Mouse (Mus musculus): ENCODE measurements around the gene Cbx4.

Gene Cbx4

DNA sequence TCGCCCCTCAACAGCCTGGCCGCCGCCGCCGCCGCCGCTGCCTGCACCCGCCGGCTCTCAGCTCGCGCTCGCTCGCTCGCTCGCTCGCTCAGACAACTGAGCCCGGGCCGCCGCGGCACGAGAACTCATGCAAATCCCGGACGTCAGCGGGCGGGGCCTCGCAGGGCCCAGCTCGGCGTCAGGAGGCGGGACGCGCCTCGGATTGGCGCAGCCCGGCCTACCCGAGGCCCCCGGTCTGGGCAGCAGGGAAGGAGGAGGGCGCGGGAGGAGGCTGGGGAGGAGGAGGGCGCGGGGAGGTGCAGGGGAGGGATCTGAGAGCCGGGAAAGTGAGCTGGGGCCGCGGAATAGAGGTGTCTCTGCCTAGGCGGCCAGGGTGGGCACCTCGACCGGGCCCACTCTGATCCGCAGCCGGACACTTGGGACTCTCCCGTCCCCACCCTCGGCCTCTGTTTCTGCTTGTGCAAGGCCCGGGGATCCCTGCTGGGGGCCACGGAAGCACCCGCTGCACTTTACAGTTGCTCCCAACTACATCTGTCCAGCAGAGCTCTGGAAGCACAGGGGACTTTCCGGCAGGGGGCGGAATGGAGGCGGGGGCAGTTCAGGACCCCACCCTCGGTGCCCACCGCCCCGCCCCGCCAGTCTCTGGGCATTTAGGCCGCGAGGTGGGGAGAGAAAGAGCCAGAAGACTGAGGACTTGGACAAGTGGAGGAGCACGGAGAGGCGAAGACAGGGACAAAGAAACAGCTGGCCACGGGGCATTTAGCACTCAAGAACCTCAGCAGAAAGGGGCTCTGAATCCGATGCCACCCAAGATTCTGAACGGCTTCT lies at the start of gene Cbx4:
Gene Cbx4, minus strand, starts transcription at position 78 of the 828 bp plus-strand sequence.
- in situ Hi-C loops (cut with MboI, MseI): loop anchor here in 1 of 2 experiments (5.0 kb wide), 2 partner anchors 34 to 76 kb away; no protein-coding TSS in a partner anchor

DNA sequence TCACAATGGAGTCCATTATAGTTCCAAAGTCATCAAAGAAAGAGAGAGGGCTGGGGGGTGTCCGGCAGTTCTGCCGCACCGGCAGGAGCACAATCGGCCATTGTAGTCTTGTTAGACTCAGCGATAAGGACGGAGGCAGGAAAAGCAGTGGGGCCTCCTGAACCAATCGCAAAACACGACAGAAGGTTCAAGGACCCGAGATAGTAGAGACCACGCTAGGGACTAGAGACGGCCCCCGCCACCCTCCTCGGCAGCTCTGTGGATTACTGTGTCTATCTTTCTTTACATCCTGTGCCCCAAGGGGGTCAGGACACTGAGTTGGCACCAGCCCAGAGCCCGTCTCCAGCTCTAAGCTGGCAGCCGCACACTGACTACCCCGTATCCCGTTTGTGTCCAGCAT lies 48.6 kb upstream of the Cbx4 start:
- in situ Hi-C loops (cut with MboI, MseI): no loop called here

DNA sequence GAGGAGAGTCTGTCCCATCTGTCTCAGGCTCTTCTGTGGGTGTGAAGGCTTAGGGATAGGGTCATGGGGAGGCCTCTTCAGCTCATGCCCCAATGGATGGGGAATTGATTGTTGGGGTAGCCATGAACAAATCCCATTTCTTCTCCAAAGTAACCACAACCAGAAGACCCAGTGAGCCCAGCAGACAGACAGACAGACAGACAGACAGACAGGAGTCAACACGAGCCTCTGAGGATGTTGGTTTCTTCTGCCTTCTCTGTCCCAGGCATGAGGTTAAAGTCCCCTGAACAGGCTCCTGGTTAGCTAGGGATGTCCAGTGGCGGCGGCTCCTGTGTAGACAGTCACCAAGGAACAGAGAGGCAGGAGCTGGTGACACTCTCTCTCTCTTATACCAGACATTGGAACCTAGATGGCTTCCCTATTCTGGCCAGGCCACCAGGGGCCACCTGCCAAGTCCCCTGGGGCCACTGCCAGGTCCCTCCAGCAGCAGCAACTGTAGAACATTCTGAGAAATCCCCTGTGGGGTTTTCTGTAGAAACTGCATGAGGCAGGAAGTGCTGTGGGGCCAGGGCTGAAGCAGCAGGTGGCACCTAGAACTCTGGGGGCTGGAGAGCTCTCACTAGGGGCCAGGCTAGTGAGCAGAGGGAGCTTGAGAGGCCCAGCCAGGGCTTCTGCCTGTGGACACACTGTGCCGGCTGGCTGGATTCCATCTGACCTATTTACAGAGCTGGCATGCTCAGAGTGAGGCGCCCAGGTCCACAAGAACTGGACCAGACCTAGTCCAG lies 47.6 kb upstream of the Cbx4 start:
- in situ Hi-C loops (cut with MboI, MseI): no loop called here

DNA sequence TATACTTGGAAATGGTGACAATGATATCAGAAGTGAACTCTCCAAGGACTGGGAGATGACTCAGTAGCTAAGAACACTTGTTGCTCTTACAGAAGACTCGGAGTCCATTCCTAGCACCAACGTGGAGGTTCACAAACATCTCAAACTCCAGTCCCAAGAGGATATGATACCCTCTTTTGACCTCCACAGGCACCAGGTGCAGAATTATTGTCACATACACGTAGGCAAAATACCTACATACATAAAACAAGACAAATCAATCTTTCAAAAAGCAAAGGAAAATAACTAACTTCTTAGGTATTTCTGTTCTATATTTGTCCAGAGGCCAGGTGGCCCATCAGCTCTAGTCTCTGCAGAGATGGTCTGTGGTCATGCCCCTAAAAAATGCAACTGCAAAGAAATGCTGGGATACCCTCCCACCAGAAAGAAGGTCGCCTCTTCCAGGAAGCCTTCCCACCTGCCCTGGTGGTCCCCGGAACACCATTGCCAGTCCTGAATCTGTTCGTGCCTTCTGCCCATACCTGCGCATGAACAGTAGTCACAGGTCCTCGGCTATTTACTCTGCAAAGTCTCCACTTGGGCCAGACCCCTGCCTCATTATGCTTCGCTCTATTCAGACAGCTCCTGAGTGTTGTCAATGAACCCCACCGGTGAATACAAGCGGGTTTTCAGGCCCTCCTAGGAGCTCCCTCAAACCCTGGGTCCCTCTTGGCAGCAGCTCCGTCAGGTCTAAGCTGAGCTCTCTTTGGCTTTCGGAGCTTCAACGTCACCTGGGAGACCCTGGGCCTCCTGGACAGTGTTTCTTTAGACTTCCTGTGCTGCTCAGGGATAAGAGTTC lies 46.4 kb upstream of the Cbx4 start:
- in situ Hi-C loops (cut with MboI, MseI): no loop called here

DNA sequence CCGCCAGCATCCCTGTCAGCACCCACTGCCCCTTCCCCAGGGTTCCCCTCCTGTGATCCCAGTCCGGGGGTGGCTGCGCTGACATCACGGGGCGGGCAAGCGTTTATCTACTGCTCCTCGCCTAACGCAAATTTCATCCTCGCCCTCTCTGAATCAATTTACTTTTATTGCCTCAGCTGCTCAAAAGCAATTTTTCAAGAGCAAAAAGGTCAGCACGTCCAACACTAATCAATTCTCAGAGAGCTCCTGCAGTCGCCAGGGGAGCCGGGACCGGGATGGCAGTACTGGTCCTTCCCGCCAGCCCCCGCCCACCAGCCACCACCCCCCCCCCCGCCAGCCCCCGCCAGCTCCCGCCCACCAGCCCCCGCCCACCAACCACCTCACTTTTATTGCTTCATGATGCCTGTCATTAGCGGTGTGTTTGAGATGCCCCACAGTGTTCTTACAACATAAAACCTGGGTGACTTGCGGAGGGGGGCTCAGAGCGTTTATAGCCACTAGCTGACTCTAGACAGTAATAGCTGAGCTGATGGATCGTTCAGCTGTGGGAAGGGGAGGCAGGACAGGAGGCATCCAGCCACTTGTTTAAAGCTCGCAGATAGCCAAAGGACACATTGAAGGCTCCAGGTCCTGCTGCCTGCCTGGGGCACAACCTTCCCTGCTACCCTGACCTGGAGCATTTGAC lies 44.2 kb upstream of the Cbx4 start:
- in situ Hi-C loops (cut with MboI, MseI): no loop called here

DNA sequence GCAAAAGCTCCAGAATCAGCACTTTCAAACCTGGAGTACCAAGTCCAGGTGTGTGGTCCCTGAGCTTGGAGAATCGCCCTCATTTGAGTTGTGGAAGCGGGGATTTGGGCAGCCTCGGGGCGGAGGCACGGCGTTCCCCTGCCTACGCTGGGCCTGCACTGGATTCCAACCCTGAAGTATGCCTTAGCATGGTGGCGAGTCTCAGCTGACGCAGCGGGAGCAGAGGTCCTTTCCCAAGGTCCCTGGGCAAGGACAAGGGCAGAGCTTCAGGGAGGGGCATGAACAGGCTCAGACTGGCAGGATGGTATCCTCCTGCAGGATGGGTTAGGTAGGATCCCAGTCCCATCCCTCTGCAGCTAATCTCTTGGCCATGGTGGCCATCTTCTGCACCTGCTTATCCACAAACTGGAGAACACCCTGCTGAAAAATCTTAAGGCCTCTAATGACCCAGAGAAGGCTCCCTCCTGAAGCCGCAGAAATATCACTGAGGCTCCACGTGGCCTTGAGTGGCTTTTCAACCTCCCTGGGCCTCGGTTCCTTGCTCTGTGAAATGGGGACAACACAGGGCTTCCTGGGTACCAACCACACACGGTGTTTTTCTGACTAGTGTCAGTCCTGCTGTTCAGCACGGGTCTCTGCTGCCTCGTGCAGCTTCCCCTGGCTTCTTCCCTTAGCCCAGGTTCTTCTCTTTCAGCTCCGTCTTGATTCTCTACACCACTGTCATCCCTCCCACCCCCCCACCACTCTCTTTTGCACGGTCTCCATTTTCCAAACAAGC lies 43.4 kb upstream of the Cbx4 start:
- in situ Hi-C loops (cut with MboI, MseI): no loop called here

DNA sequence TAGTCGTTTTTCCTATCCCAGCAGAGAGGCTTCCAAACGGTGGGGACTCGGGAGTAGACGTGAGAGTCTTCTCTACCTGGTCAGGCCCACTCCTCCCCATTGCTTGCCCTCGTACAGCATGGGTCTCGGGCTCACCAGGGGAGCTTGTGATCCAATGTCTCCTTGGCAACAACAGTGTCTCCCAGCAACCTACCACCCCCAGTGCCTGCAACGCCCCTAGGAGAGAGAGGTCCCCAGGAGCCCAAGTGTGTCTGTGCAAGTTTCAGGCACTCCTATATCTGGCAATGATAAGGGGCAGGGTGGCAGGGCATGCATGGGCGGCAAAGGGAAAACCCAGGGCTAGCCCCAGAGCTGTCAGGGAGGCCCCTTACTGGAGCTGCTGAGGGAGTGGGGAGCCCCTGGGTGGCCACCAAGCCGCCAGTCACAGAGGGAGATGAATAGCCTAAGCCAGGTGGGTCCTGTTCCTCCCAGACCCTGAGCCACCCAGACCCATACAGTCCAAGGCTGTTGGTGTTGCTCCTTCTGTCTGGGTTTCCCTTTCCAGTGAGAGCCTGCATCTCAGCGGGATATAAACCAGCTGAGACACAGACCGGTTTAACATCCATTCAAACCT lies 42.8 kb upstream of the Cbx4 start:
- in situ Hi-C loops (cut with MboI, MseI): no loop called here

DNA sequence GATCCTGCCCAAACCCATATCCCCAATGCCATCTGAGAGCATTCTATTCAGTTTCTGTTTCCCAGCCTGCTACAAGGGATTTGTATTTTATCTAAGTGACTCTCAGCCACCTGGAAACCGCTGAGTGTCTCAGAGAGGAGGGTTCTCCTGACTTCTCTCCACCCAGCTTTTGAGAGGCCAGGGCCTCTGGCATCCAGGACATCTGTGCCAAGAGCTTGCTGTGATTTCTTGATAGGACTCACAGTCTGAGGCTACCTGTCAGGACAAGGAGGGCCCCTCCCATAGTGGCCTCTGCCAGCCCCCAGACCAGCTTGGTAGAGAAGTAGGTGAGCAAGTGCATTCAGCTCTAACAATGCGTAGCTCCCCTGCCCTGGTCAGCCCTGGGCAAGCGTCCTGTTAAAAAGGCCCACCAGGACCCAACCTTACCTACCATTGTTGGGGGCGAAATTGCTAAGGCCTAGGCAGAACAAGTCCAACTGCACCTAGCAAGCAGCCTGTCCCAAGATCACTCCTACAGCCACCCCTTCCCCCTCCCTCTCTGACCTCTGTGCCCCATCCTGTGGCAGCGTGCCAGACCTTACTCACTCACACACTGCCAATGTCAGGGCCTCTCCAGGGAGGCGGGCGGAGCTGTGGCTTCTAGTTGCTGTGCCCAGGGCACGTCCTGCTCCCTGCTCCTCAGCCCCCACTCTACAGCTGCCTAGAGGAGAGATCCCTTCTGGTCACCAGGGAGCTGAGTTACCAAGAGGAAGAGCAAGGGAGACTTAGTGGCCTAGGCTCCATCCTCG lies 41.9 kb upstream of the Cbx4 start:
- in situ Hi-C loops (cut with MboI, MseI): no loop called here

DNA sequence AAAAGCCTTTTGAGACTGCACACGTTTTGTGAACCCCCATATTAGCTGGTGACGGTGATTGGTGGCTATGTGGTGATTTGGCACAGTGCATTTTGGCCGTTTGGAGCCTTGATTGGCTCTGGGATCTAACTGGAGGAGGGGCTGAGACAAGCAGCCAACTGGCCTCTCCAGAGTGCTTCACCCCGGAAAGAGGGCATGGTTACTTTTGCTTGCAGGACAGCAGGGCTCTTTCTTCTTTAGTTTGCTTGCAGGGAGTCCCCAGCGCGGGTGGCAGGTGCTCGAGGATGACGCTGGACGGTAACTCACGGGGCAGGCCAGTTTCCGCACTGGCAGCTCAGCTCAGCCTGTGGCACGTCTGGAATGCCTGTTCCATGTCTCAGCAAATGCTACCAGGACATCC lies 41.1 kb upstream of the Cbx4 start:
- in situ Hi-C loops (cut with MboI, MseI): no loop called here

DNA sequence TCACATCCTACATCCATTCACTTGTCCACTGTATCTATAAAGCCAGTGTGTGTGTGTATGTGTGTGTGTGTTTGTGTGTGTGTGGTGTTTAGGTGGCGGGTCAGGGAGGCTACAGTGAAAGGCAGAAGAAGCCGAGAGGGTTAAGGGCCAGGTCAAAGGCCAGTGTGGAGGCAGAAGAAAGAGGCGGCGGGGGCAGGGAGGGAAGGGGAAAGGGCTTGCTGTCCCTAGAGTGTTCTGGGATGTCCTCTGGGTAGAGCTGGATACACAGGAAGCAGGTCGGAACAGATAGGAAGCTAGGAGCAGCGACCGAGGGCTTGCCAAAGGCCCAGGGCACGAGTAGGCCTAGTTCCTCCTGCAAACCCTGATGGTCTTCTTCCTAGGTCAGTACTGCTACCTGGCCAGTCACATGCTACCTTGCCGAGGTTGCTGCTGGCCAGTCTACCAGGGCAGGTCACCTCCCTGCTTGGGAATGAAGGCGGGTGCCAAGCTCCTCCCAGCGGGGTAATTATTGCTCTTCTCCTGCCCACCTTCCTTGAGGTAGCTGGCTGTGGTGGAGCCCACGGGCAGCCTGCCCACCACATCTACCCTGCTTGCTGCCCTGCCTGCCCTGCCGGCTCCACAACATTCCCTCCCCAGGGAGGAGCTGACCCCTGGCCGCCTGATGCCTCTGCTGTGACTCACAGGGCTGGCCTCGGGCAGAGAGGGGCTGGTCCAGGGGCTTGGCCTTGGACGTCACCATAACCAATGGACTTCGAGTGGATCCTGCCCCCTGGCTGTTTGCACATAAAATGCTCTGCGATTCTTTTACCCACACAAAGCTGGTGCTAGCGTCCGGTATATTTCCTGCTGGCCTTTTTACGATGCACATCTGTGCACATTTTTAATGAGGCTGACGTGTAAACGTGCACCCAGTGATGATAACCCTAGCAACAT lies 40.2 kb upstream of the Cbx4 start:
- in situ Hi-C loops (cut with MboI, MseI): no loop called here

DNA sequence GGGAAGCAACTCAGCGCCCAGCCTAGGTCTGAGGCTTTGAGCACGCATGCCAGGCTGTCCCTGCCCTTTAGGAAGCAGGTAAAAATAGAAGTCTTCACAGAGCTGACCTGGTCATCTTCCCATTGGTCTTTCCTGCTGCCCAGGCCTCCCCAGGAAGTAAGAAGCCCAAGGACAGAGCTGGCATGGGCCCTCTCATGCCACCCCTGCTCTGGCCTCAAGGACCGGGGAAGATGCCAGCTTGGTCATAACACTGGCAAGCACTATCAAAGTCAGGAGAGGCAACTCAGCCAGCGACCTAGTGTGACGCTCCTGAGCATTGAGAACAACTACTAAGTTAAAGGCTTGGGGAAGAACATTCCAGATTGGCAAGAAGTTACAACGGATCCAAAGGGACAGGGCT lies 38.5 kb upstream of the Cbx4 start:
- in situ Hi-C loops (cut with MboI, MseI): no loop called here

DNA sequence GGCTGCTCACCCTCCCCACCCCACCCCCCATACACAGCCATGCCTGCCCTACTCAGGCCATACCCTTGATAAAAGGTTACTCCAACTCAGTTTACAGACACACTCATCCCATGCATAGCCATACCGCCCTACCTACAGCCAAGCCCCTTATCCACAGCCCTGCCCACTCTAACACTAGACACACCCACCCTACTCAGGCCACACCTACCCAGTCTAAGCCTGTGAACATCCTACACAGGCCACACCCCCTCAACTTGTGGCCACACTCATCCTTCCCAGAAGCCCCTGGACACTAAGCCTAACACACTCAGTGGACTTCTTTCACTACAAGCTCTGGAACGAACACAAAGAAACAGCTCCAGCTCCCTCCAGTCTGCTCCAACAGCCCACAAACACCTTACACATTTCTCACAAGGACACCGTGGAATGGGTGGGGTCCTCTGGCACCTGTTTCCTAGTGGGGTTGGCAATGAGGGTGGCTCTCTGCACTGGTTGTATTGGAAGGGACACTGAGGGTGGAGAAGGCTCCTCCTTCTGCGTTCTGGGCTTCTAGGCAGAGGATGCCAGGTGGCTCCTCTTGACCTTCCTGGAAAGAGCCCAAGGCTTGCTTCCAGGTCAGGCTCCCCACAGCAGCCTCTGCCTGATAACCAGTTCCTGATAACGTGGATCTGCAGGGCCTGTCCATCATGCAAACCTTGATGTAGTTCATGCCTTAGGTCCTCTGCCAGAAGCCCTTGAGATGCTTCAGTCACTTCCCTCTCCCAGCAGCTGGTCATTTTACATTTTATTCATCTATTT lies 37.7 kb upstream of the Cbx4 start:
- in situ Hi-C loops (cut with MboI, MseI): no loop called here

DNA sequence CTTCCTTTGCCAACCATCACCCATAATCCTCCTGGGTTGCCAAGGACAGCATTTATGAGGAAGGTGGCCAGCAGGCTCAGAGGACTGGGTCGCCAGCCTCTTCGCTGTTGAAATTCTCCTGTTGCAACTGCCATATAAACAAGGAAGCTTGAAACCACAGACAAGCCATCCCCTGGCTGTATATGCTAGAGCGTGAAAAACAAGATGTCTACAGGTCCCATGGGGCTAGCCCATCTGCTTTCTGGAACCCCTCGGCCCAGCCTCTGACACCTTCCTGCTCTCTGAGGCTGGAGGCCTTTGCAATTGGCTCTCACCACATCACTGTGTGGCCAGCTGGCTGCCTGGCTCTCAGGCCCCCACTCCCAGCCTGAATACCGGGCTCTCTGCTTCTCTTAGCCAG lies 36.4 kb upstream of the Cbx4 start:
- in situ Hi-C loops (cut with MboI, MseI): no loop called here

DNA sequence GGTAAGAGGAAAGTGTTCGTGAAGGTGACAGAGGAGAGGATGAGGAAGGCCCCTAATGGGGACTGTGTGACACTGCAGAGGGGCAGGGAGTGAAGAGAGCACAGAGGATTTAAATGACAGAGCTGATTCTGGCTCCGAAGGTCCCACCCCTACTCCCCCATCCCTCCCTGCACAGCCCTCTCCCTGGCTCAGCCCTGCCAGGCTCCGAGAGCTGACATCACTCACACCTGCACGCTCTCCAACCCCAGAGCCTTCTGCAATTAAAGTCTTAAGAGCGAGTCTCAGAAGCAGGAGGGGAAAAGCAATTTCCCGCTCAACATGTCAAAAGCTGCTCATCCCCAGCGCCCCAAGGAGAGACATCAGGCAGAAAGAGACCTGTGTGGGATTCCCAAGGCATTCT lies 32.9 kb upstream of the Cbx4 start:
- in situ Hi-C loops (cut with MboI, MseI): no loop called here

DNA sequence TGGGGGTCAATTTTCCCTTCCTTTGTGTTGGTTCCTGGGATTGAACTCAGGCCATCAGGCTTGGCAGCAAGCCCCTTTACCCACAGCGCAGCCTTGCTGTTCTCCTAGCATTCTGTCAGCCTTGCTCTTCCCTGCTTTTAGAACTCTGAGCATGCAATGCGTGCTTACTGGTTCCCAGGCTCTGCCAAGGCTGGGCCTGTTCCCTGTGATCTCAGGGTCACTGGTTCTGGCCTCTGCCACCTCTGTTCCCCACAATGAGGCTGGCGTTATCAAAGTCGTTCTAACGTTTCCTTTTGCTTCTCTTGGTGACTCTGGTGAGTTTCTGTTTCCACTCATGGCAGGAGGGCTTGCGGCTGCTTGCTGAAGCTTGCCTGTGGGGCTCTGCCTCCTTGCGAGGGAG lies 31.9 kb upstream of the Cbx4 start:
- in situ Hi-C loops (cut with MboI, MseI): no loop called here

DNA sequence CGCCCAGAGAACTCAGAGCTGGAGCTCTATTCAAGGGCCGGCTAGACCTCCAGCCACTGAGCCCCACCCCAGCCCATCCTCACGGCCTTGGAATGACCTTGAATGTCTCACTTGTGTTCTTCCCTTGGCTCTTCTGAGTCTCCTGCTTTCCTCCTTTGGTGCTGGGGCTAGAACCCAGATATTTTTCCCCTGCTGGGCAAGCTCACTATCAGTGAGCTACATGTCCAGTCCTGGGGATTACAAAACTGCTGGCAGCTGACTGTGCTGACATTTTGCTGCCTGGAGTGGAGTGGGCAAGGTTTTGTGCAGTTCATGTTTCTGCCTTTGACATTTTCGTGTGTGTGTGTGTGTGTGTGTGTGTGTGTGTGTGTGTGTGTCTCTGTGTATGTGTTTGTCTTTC lies 31.0 kb upstream of the Cbx4 start:
- in situ Hi-C loops (cut with MboI, MseI): no loop called here

DNA sequence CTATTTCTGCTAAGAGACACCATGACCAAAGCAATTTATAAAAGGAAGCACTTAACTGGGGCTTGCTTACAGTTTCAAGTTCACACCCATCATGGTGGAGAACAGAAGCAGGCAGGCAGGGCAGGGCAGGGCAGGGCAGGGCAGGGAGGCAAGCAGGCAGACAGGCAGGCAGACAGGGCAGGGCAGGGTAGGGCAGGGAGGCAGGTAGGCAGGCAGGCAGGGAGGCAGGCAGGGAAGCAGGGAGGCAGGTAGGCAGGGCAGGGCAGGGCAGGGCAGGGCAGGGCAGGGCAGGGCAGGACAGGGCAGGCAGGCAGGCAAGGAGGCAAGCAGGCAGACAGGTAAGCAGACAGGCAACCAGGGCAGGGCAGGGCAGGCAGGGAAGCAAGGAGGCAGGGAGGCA lies 26.7 kb upstream of the Cbx4 start:
- in situ Hi-C loops (cut with MboI, MseI): no loop called here

DNA sequence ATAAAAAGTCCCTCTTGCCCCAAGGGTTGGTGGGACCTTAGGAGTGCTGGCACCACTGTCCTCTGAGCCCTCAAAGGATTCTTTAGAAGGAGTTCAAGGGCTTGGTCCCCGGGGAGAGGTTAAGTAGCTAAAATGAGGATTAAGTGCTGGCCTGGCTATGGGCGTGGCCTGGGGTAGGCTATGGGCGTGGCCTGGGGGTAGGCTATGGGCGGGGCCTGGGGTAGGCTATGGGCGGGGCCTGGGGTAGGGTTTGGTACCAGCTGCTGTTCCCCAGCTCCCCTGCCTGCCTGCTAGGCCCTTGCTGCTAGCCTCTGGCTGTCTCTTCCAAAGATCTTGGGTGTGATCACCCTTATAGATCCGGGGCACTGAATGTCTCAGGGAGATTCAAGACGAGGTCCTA lies 25.3 kb upstream of the Cbx4 start:
- in situ Hi-C loops (cut with MboI, MseI): no loop called here

Measured in T-helper 17 cell (primary cell).